Mouse (Mus musculus): ENCODE measurements around the gene Golph3. TPM values are rescaled to one million over a fixed set of nuclear protein-coding genes. Genes with fewer than 3 reads are reported as not detected.
A peak's percentile ranks its signal among the peaks of the same experiment; 100 is the strongest.

Golph3 gene
- total RNA-seq, 2 experiments from 2014 or later, result 86.6 to 88.9 TPM

GRCm38 (mm10) chr15:12370096-12370495 lies 48.8 kb downstream of the Golph3 start:
- intact Hi-C loops (cut with DNase I), result loop anchor here (2.0 to 5.0 kb wide), 2 partner anchors 207 to 422 kb away; no protein-coding TSS in a partner anchor
- DNase-seq (ENCODE audit: extremely low spot score in 1 of 2, low spot score in 2 of 2), result no peak

- intact Hi-C loops (cut with DNase I), result loop anchor here (2.0 to 5.0 kb wide), 2 partner anchors 206 to 421 kb away; no protein-coding TSS in a partner anchor
- DNase-seq (ENCODE audit: extremely low spot score in 1 of 2, low spot score in 2 of 2), result peak; percentile 74 to 76
These were observed 49.9 kb downstream of the Golph3 start for GRCm38 (mm10) chr15:12371183-12371582.

- intact Hi-C loops (cut with DNase I), result loop anchor here (5.0 kb wide), 1 partner anchor 419 kb away; no protein-coding TSS in a partner anchor
- DNase-seq (ENCODE audit: extremely low spot score in 1 of 2, low spot score in 2 of 2), result peak in 1 of 2 experiments; percentile 32
These were observed 52.2 kb downstream of the Golph3 start for GRCm38 (mm10) chr15:12373496-12373895.

DNA sequence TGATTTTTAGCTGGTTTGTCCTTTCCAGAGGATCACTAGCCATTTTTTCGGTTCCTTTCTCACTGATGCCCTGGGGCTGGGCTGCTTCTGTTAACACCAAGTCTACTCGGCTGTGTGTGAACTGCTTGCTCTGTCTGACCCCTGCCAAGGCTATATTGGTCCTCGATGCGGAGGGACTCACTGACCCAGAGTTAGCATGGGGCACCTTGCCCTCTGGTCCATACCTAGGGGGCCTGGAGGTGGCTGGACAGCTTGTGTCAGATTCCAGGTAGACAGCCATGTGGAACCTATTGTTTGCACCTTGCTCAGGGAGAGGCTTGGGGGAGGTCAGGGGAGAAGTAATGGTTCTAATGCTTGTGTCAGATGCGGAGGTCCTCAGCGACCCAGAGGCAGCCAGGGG lies 52.7 kb downstream of the Golph3 start:
- intact Hi-C loops (cut with DNase I), result loop anchor here (5.0 kb wide), 1 partner anchor 418 kb away; no protein-coding TSS in a partner anchor
- no peak for DNase-seq (ENCODE audit: extremely low spot score in 1 of 2, low spot score in 2 of 2)

- intact Hi-C loops (cut with DNase I), result loop anchor here (5.0 kb wide), 1 partner anchor 417 kb away; no protein-coding TSS in a partner anchor
These were observed 53.7 kb downstream of the Golph3 start for GRCm38 (mm10) chr15:12374916-12375315.

GRCm38 (mm10) chr15:12375641-12376311 lies 54.5 kb downstream of the Golph3 start:
- DNase-seq (ENCODE audit: extremely low spot score in 1 of 2, low spot score in 2 of 2), result peak; percentile 67 to 93
- intact Hi-C loops (cut with DNase I), result no loop called here

More at GRCm38 (mm10) chr15:12374916-12375315, 53.7 kb downstream of the Golph3 start:
- peak in 1 of 2 experiments; percentile 17 for DNase-seq (ENCODE audit: extremely low spot score in 1 of 2, low spot score in 2 of 2)

DNA sequence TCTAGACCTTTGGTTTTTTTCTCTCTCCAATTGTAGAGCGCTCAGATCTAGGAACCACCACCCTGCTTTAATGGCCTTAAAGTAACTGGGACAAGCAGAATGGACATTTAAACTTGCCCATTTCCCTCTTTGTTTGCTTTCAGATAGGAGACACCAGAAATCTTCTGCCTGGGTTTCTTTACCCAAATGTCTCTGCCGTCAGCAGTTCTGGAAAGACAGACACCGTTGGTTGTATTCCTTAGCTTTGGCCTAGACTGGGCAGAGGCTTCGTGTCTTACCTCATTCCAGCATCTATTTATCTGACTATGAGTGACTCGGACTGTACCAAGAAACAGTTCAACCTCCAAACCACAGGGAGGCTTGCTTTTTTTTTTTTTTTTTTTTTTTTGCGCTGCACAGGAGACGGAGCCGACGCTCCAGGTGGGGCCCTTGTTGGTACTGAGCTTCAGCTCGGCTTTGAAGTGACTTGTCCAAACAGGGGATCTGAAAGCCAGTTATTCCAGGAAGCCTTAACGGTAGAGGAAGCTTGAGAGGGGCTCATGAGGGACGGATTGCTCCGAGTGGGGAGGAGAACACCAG lies 55.3 kb downstream of the Golph3 start:
- intact Hi-C loops (cut with DNase I), result no loop called here
- no peak for DNase-seq (ENCODE audit: extremely low spot score in 1 of 2, low spot score in 2 of 2)

DNA sequence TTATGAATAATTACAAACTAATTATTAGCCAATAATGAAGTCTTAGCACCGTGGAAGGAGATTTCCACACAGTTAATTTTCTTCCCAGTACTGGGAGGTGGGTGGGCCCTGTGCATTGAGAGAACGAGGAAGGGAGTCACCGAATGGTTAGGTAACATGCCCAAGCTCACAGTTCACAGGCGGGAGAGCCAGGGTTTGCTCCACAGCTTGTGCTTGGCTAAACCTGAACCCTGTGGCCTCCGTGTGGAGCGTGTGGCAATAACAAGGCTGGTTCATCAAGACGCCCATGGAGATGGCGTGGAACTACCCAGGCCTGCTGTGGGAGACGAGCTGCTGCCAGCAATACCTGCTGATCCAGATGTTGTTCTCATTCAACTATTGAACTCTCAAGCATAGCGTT lies 56.5 kb downstream of the Golph3 start:
- no peak for DNase-seq (ENCODE audit: extremely low spot score in 1 of 2, low spot score in 2 of 2)
- intact Hi-C loops (cut with DNase I), result no loop called here

DNA sequence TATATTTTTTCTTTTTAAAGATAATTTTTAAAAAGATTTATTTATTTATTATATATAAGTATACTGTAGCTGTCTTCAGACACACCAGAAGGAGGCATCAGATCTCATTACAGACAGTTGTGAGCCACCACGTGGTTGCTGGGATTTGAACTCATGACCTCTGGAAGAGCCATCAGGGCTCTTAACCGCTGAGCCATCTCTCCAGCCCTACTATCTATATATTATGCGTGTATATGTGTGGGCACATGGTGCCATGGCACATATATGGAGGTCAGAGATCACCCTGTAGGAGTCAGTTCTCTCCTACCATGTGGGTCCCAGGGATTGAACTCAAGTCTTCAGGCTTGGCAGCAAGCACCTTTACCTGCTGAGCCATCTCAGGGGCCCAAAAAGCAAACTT lies 58.8 kb downstream of the Golph3 start:
- intact Hi-C loops (cut with DNase I), result no loop called here
- no peak for DNase-seq (ENCODE audit: extremely low spot score in 1 of 2, low spot score in 2 of 2)

DNA sequence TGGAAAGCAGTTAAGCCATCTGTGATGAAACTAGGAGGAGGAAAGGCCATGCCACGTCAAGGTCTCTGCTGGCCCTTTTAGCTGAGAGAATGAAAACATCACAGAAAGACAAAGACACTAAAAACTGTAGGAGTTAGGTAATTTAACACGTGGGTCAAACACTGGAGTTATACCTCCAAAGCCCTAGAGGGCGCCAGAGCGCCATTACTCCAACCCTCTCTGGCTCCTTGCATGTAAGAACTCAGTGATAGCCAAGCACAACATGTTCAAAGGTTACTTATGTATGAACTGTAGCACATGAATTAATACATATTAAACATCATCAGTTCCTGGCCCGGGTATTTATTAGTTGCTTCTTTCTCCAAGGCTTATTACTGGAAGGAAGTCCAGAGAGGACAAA lies 59.3 kb downstream of the Golph3 start:
- intact Hi-C loops (cut with DNase I), result no loop called here
- peak in 1 of 2 experiments; percentile 60 for DNase-seq (ENCODE audit: extremely low spot score in 1 of 2, low spot score in 2 of 2)

GRCm38 (mm10) chr15:12384679-12385078 lies 63.4 kb downstream of the Golph3 start:
- DNase-seq (ENCODE audit: extremely low spot score in 1 of 2, low spot score in 2 of 2), result no peak
- intact Hi-C loops (cut with DNase I), result no loop called here

DNA sequence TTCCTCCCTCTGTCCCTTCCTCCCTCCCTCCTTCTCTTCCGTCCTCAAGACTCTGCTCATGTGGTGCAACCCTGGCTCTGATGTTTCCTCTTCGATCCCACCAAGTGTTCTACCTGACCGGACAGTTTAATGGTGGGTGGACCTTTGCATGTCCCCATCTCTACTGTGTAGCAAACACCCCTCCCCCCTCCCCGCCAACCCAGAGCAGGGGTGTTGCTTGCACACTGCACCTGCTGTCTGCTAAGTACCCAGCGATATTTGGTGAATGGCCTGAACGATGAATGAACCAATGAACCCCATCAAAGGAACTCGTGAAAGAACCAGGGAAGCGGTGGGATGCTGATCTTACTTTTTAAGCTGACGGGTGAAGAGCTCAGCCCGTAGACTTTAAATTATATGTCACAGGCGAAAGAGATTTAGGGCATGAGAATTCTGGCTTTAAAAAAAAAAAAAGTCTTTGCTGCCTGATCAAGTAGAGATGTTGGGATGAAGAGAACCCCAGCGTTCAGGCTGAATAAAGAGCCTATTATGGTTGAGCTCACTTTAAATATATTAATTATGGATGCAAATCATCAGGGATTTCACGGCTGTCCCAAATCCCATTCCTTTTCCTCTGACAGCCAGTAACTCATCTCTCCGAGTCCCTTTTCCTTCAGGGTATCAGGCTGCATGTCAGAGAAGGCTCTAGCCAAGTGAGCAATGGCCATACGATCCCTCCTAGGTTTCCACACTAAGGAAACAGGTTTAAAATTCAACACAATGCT lies 67.7 kb downstream of the Golph3 start:
- no peak for DNase-seq (ENCODE audit: extremely low spot score in 1 of 2, low spot score in 2 of 2)
- intact Hi-C loops (cut with DNase I), result no loop called here

GRCm38 (mm10) chr15:12394758-12395157 lies 73.5 kb downstream of the Golph3 start:
- intact Hi-C loops (cut with DNase I), result no loop called here
- DNase-seq (ENCODE audit: extremely low spot score in 1 of 2, low spot score in 2 of 2), result no peak

- no peak for DNase-seq (ENCODE audit: extremely low spot score in 1 of 2, low spot score in 2 of 2)
- intact Hi-C loops (cut with DNase I), result no loop called here
These were observed 75.8 kb downstream of the Golph3 start for GRCm38 (mm10) chr15:12397032-12397431.

Other genes starting within 250 kb of the Golph3 start
- gene Zfr, start 203.6 kb upstream of the Golph3 start, total RNA-seq (2021), result 100 to 1,000 TPM; 289 to 298 TPM
- gene Mtmr12, start 116.4 kb upstream of the Golph3 start, total RNA-seq (2021), result 10 to 100 TPM; 16.3 to 17.6 TPM
- gene 1810049J17Rik, start 449 bp downstream of the Golph3 start, total RNA-seq (2021), result under 1 TPM in 1 of 2 experiments, not detected in 1; 0.86 TPM